Mouse (Mus musculus) heart, adult 2 months (tissue): ENCODE results near the gene Afdn.

ENCODE experiments used
- EP300 ChIP-seq: fragments of 200-500 bp; IDR thresholded peaks from 2 replicates; pipeline ENCODE4 v1.6.1; 2011; ENCODE audit warnings: low read depth, low read length, control low read depth; ENCODE audit not compliant: insufficient read depth
- POLR2A ChIP-seq: fragments of 200-500 bp; IDR thresholded peaks from 2 replicates; pipeline ENCODE4 v1.6.1; 2011; ENCODE audit warnings: mild to moderate bottlenecking, low read depth, low read length, control low read depth; ENCODE audit not compliant: insufficient read depth

GRCm38 (mm10) chr17:13867475-13867874, 107.1 kb downstream of the Afdn start:
- TF ChIP-seq EP300 = no peak
- TF ChIP-seq POLR2A = no peak
